Mouse (Mus musculus) cerebellum, postnatal 4 days (tissue): ENCODE results near the gene Cbr2.

Source experiments
- DNase-seq, 2 experiments: peaks; one replicate each; pipeline ENCODE4 v3.0.0; 2022; ENCODE audit warnings: low spot score in 2 of 2, mixed read lengths in 1 of 2

The Cbr2 gene

GRCm38 (mm10) chr11:120712771-120713568 lies 18.9 kb downstream of the Cbr2 start:
- DNase-seq = peak in 1 of 2 experiments; percentile 62

DNA sequence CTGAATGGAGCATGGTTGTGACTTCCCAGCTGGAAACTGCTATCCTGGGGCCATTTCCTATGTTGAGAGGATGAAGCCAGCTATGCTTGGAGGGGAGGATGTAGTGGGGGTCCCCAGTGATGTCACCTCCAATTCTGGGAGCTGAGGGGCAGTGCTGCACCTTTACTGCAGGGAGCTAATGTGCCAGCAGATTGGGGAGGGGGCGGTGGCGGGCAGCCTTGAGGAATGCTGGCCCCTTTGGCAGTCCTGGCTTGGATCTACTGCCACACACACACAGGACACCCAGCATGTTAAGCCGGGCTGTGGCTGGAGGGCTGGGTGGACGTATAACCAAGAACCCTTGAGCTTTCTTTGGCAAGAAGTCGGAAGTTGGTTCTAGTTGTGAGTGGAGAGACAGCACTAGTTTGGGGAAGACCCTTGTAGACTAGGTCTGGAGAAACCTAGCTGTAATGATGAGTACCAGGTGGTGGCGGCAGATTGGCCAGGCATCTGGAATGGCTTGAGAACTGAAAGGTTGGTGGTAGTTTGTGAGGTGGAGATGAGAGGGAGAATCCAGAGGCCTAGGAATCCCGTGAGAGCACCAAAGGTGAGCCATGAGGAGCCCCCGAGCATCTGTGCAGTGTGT lies 19.8 kb downstream of the Cbr2 start:
- no peak for DNase-seq

GRCm38 (mm10) chr11:120710672-120711071 lies 21.2 kb downstream of the Cbr2 start:
- no peak for DNase-seq

DNA sequence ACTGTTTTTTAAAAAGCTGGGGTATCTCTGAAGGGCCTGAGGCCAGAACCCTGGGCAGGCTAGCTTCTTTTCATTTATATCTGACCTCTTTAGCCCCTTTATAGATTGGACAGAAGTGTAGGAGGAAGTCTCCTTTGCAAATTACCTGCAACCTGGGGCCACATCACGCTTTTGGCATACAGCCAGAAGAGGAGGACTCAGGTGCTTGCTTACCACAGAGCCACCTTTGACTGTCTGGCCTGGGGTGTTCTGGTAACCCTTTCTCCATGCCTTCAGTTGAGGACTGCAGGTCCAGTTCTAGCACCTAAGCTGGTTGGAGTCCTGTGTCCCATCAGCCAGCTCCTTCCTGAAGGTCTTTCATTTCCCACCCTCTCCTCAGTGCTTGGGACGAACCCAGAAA lies 22.4 kb downstream of the Cbr2 start:
- no peak for DNase-seq

DNA sequence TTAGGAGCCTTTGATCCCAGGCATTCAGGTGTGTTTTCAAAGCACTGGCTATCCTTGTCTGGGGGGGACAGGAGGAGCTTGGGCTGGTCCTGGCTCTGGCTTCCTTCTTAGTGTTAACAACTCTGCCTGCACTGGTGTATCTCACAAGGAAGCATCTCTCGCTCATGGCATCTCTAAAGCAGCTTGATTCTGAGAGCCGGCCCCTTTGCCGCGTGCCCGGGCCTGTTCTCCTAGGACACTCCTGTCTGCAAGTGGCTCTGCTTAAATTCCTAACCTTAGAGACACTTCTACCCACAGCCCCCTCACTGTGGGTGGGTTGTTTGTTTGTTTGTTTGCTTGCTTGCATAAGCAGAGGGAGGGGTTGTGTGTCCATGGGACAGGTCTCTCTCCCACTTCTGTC lies 23.9 kb downstream of the Cbr2 start:
- no peak for DNase-seq

DNA sequence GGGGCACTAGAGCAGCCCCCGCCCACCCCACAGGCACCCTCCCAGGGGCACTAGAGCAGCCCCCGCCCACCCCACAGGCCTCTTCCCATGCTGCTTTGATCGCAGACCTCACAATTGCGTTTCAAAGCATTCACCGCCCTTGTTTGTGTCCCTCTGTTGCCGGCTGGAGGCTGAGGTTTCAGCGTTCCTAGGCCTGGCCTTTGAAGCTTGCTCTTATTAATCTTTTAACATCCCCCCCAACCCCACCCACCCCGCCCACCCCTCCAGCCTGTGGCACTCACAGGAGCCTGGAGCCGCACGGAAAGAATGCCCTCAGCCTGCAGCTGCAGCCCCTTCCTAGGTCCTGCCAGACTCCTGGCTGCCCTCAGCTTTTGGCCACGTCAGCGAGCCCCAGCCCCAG lies 24.7 kb downstream of the Cbr2 start:
- DNase-seq = no peak

GRCm38 (mm10) chr11:120706120-120706519 lies 25.8 kb downstream of the Cbr2 start:
- DNase-seq = no peak

DNA sequence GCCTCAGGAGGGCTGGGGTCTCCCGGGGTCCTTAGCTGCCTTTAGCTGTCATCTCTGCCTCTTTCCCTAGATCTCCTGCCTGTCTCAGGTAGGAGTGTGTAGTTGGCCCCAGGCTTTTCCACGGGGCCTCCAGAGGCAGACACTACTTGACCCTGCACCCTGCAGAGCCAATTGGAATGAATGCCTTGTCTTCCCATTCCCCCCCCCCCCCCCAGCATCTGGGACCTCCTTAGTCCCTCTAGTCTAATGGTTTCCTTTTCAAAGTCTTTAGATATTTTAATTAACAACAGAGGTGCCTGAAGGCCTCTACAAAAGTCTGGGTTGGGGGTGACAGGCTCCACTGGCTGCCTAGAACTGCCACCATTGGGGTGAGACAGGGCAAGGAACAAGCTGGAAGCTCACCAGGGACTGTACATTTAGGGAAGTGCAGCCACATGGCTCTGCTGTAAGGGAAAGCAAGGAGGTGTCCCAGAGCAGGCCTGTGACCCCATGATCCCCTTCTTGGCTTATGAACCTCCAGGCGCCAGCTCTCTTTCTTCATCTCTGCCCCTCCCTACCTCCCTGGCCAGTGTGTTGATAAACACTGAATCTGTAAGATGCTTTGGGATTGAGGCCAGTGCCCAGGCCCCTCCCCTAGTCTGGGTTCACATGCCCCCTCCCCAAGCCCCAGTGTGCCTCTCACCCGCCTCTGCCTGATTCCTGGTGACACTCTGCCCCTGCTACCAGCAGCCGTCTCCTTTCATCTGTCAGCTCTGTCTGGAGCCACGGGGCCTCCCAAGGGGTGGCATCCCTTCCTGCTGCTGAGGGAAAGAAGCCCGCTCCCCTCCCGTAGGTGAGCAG lies 27.2 kb downstream of the Cbr2 start:
- no peak for DNase-seq

DNA sequence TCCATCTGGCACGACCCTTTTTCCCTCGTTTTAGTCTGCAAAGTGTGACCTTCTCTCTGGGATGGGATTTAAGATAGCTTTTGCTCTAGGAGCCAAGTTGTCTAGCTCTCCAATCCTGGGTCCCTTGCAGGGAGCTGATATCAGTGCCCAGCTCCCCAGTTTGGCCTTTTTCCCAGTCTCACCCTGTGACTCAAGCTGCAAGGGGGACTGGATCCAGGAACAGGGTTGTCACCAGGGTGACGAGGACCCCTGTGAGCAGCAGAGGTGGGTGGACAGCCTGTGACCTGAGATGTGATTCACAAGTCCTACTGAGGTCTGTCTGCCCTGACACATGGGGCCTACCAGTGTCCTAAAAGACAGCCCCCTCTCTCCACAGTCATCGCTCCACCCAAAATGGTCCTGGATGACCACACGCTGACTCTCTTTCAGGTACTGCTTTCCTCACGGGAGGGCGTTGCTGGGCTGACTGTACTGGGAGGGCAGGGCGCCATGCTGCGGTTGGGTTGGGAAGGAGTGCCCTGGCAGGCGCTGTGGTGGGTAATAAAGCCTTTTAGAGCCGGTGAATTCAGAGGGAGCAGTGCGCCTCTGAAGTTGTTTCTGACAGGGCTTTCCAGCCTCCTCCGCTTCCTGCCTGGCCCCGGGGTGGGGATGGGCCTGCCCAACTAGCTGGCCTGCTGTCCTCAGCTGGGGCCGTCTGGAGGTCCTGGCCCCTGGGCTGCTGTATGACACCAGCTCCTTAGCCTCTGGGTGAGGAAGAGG lies 28.0 kb downstream of the Cbr2 start:
- no peak for DNase-seq

GRCm38 (mm10) chr11:120697741-120698140 lies 34.2 kb downstream of the Cbr2 start:
- DNase-seq = no peak

DNA sequence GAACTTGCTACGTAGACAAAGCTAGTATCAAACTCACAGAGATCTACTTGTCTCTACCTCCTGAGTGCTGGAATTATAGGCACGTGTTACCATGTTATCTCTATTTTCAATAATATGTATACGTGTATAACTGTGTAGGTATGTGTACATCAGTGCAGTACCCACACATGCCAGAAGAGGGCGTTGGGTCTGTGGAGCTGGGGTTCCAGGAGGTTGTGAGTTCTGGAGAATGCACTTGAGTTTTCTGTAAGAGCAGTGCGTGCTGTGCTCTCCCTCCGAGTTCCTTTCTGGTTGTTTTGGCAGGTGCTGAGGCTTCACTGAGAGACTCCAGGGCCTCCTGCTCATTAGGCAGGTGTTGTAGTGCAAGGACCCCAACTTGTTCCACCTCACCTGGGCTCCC lies 35.3 kb downstream of the Cbr2 start:
- no peak for DNase-seq

GRCm38 (mm10) chr11:120695641-120696040 lies 36.3 kb downstream of the Cbr2 start:
- DNase-seq = no peak

DNA sequence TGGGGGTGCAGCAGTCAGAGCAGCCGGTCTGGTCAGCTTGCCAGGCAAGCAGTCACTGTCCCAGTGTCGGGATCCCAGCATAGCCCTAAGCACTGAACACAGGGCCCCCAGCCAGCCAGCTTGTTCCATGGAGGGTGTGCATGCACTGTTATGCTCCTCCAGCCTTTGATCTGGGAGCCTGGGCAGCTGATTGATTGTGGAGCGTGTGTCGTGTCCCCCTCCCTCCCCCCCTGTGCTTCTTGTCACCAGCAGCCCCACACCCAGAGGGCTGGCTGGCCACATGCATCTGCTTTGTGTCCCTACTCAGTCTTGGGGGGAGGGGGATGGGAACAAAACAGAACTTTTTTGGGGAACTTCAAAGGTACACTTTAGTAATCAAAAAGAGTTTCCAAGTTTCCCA lies 36.7 kb downstream of the Cbr2 start:
- peak in 1 of 2 experiments; percentile 32 for DNase-seq

DNA sequence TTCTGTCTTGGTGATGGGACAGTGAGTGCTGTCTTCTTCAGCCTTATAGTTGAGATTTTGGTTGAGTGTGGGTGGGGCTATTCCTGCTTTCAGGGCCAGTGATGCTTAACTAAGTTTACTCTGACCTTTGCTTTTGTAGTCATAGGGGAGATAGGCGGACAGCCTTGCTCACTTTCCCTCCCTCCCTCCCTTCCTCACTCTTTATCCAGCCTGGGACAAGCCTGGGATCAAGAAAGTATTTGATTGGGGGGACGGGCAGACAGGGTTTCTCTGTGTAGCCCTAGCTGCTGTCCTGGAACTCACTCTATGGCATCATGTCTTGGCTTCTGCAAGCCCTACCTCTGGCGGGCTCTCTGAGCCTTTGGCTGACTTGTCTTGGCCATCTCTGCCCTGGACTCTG lies 38.5 kb downstream of the Cbr2 start:
- no peak for DNase-seq

DNA sequence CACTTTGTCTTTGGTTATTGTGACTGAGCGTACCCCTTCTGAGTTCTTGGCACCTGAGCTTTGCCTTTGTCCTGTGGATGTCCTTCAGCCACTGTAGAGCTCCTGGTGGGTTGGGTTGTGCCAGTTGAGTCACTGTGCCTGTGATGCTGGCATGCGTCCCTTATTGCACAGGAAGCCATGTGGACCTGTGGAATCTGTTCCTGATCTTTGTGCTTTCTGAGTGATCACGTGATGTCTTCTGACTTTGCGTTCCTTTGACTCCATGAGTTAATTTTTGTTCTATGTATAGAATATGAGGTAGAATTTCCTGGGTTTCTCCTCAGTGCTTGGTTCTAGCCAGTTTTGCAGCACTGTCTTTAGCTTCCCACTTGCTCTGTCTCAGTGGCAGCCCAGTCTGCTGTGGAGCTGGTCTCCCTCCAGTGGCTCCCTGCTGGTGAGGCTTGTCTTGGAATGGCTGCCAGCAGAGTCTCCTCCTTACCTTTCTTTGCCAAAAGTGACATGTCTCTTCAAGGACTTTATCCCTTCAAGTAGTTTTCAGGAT lies 39.4 kb downstream of the Cbr2 start:
- DNase-seq = no peak

- no peak for DNase-seq
Measured at GRCm38 (mm10) chr11:120689365-120689764, 42.5 kb downstream of the Cbr2 start.

DNA sequence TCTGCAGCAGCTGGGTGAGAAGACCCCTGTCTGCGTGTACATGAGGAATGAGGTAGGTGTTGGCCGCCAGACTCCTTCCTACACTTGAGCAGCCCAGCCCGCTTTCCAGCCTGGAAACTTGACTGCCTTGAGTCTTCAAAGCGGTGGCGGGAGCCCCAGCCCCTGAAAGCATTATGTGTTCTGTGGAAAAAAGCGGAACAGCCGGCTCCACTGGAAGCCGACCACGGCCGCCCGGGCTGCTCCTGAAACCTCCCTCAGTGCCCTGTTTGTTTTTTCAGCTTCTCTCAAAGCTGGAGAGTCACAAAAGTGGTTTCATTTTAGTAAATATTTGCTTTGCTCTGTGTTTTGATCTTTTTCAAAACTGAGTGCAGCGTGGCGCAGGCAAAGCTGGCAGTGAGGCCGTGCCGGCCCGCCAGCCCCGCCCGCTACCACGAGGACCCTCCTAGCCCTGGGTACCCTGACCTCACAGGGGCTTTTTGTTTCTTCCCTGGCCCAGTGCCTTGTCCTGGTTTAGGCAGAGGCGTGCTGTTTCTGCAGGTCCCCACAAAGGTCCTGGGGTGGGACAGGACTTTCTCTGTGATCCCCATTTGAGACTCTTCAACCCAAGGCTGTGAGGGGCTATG lies 45.2 kb downstream of the Cbr2 start:
- no peak for DNase-seq

DNA sequence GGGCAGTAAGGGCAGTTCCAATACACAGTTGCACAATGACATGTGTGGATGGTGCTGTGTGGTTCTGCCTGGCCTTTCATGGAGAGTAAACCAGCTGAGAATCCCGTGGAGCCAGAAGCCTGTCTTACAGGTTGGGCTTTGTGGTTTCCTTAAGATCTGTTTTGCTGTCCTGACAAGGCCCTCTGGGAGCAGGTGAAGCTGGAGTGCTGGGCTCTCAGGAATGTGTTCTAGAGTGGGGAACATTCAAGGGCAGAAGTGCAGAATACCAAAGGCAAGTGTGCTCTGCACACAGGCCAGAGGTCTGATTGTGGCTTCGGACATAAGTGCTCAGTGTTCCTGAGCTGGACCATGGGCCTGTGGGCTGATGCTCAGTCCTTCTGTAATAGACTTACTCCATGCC lies 47.3 kb downstream of the Cbr2 start:
- no peak for DNase-seq

DNA sequence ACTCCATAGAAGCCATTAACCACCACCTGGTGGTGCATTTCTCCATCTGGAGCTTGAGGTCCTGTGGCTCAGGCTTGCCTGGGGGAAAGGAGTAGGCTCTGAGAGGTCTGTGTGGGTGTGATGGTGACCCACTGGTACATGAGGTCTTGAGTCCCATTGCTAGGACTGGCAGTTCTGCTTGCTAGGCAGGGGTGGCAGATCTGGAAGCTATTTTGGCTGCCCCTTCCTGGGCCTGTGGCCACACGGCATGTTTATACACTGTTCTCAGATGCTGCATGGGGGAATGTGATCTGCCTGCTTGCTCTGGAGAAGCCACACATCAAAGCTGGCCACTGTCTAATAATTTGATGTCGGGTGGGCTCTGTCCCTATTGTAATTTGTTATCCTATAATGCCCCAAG lies 47.8 kb downstream of the Cbr2 start:
- no peak for DNase-seq

GRCm38 (mm10) chr11:120683536-120683935 lies 48.4 kb downstream of the Cbr2 start:
- DNase-seq = no peak

DNA sequence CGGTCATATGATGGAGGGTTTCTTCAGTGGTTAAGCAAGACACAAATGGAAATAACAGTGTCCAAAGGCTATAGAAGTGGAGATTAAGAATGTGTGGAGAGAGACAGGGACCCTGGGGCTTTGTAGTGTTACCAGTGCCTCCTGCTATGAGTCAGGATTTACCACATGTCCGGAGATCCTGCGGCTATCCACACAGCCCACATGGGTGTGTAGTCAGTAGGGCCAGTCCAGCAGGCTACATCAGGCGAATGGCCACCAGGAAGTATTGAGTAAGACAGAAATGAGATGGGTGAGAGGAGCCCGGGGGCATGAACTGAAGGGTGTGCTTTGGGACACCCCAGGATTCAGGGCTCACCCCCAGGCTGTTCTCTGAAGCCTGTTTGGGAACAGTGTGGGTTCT lies 49.2 kb downstream of the Cbr2 start:
- no peak for DNase-seq
